Mouse (Mus musculus): ENCODE results near the gene Pdgfd. TPM values are rescaled to one million over a fixed set of nuclear protein-coding genes. Genes with fewer than 3 reads are reported as not detected.
A peak's percentile ranks its signal among the peaks of the same experiment; 100 is the strongest.

Pdgfd gene
- total RNA-seq, 2 experiments from 2014 or later = 12.9 to 15.4 TPM

DNA sequence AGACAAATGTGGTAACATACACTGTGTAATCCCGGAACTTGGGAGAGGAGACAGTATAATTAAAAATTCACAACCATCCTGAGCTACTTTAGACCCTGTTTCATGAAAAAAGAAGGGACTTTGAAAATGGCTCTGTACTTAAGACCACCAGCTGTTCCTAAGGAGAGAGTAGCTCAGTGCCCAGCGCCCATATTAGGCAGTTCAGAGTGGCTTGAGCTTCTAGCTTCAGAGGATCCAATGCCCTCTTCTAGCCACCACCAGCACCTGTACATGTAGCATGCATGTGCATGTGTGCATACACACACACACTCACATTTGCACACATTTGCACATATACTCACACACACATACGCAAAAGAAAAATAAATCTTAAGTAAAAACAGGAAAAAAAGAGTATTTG is 136.2 kb downstream of the Pdgfd start:
- intact Hi-C loops (cut with DNase I) = no loop called here
- no peak for DNase-seq

- intact Hi-C loops (cut with DNase I) = no loop called here
- no peak for DNase-seq
These were observed 137.5 kb downstream of the Pdgfd start for GRCm38 (mm10) chr9:6305847-6306246.

- intact Hi-C loops (cut with DNase I) = no loop called here
- DNase-seq = no peak
These were observed 148.7 kb downstream of the Pdgfd start for GRCm38 (mm10) chr9:6317114-6317513.

- intact Hi-C loops (cut with DNase I) = no loop called here
- DNase-seq = no peak
These were observed 157.0 kb downstream of the Pdgfd start for GRCm38 (mm10) chr9:6325408-6325807.

DNA sequence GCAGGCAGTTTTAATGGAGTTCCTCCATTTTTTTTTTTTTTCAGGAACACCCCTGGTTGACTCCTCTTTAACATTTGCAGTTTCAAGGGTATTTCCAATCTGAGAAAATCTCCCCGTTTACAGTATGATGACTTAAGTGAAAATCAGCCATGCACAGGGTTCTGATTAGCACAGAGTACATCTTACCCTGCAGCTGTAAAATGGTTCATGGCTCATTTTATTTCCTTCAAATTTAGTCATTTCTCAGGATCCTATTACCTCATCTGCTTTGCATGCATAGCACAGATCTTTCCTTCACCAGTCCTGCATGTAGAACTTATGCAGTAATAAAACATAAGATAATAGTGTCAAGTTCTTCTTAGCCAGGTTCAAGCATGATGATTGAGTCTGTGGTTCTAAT is 165.1 kb downstream of the Pdgfd start:
- DNase-seq = no peak
- intact Hi-C loops (cut with DNase I) = no loop called here

DNA sequence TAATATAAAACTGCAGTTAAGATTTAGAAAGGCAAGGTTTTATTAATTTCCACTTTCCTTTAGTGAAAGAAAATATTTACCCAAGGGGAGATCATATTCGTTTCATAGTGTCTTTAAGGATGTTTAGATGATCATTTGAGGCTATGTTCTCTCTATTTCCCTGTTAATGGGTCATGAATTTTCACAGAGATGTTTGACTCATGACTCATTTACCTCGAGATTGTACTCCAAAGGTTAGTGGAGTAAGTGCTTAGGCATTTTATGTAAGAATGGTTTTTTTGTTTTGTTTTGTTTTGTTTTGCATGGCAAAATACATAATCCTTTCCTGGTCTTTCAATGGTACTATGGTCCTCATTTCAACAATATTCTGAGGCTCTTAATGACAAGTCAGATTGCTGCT is 167.9 kb downstream of the Pdgfd start:
- intact Hi-C loops (cut with DNase I) = no loop called here

GRCm38 (mm10) chr9:6337891-6338290 is 169.5 kb downstream of the Pdgfd start:
- no peak for DNase-seq
- intact Hi-C loops (cut with DNase I) = no loop called here

More for the DNA sequence above, 167.9 kb downstream of the Pdgfd start:
- no peak for DNase-seq

DNA sequence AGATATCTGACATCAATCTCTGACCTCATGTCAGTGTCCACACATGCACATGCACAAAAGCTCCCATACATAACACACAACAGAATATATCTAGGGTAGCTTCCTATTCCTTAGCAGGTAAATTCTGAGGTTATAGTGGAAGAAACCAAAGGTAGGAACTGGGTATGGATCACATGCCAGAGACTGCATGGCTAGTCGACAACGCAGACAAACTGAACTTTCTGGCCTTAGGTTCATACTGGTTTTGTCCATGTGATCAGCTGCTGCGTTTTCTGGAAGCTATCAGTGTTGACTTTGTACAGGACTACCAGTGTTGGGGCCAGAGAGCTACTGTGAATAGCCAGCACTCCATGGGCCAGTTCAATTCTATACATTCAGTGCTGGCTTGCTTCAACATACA is 170.0 kb downstream of the Pdgfd start:
- intact Hi-C loops (cut with DNase I) = no loop called here
- DNase-seq = no peak

DNA sequence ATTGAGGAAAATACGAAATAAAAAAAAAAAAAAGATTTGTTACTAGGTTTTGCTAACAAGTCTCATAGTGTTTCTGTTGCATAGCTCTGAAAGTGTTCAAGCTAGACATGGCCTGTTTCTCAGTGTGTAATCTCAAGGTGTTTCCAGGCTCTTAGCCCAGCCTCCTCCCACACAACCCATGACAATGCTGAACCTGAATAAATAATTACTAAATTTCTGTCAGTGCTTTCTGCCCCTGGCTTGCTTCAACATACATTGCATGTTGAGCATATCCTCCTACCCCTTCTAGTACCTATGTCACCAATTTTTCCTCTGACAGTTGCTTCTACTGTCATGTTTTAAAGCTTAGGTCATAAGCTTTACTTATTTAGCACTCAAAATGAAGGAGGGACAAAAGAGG is 171.0 kb downstream of the Pdgfd start:
- intact Hi-C loops (cut with DNase I) = no loop called here
- DNase-seq = peak; percentile 42

- no peak for DNase-seq
- intact Hi-C loops (cut with DNase I) = no loop called here
These were observed 172.4 kb downstream of the Pdgfd start for GRCm38 (mm10) chr9:6340750-6341149.

- intact Hi-C loops (cut with DNase I) = no loop called here
These were observed 174.5 kb downstream of the Pdgfd start for GRCm38 (mm10) chr9:6342854-6343253.

DNA sequence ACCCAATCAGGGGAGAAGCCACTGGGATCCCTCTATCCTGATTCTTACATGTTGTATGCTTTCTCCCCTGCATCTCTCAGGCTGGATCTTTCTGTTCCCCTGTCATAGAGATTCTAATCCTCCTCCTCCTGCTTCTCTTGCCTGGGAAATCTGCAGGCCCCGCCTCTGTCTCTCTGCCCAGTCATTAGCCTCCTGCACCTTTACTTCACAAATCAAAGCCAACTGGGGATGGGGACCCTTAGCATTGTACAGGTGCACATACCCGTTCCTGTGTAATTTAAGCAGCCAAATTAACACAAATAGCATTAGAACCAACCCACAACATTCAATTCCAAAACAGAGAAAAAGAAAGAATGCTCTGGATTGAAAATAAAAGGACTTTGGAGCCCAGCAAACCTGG is 176.1 kb downstream of the Pdgfd start:
- intact Hi-C loops (cut with DNase I) = no loop called here
- DNase-seq = no peak

More at GRCm38 (mm10) chr9:6342854-6343253, 174.5 kb downstream of the Pdgfd start:
- DNase-seq = no peak

DNA sequence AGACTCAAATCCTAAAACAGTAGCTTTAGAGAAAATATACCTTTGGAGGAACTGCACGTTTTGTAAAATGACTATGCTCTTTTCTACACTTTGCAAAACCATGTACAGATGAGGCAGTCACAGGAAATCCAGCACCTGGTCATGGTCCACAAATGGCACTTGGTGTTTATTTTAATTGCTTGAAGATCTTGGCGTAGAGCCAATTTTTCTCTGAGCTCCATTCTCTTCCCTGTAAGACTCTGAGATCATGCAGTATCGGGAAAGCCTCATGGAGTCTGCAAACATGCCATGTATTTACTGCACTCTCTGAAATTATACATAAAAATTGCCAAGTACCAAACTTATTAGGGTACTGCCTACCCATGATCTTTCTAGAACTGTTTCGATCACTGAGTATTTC is 176.5 kb downstream of the Pdgfd start:
- intact Hi-C loops (cut with DNase I) = no loop called here
- peak; percentile 5 to 11 for DNase-seq

- intact Hi-C loops (cut with DNase I) = no loop called here
- DNase-seq = no peak
These were observed 177.0 kb downstream of the Pdgfd start for GRCm38 (mm10) chr9:6345366-6345765.

DNA sequence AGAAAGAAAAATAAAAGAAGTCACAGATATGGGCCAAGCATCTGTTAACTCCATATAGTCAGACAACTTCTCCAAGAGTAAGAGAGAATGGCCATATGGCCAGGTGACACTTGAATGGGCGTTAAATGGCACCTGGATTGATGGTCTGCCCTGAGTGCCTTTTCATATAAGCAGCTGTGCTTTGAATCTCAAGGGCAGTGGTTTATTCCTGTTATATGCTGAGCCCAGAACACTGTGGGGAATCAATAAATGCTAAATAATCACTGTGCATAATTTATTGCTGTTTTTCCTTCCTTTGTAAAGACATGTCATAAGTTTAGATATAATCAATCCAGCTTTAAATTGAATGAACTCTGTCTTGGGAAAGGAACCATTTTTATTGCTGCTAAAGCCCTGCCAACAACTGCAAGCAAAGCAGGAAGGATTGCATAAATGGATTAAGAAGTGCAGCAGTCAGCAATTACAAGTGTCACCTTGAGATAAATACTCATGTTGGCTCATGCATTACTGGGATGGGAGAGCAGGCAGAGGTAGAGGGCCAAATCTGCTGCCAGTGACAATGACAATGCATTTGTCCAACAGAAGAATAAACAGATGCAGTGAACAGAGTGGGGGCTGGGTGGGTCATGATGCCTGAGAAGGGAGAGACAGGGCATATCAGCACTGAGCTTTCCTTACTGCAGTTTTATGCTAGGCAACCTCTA is 185.0 kb downstream of the Pdgfd start:
- DNase-seq = no peak
- intact Hi-C loops (cut with DNase I) = no loop called here

- intact Hi-C loops (cut with DNase I) = no loop called here
- DNase-seq = no peak
These were observed 192.4 kb downstream of the Pdgfd start for GRCm38 (mm10) chr9:6360795-6361194.

GRCm38 (mm10) chr9:6366550-6366949 is 198.2 kb downstream of the Pdgfd start:
- intact Hi-C loops (cut with DNase I) = no loop called here
- DNase-seq = no peak

DNA sequence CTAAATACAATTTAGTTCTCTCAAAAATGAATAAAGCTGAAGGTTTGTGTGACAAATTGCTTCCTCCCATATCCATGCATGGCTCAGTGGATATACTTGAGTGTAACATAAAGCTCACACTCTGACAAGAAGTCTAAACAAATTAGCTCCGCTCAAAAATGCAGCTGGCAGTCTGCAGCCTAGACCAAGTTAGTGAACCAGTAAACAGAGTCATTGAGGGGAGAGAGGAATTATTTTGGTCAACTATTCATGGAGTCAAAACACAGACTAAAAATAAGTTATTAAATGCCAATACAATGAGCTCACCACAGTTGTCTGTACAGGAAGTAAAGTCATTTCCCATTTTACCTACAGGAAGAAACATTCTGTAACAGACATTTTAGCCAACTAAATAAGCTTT is 233.4 kb downstream of the Pdgfd start:
- intact Hi-C loops (cut with DNase I) = loop anchor here (5.0 kb wide), 1 partner anchor 234 kb away; the partner anchor contains the start of gene Pdgfd
- DNase-seq = peak; percentile 18 to 22

- DNase-seq = no peak
- intact Hi-C loops (cut with DNase I) = no loop called here
These were observed 238.2 kb downstream of the Pdgfd start for GRCm38 (mm10) chr9:6406535-6406934.

DNA sequence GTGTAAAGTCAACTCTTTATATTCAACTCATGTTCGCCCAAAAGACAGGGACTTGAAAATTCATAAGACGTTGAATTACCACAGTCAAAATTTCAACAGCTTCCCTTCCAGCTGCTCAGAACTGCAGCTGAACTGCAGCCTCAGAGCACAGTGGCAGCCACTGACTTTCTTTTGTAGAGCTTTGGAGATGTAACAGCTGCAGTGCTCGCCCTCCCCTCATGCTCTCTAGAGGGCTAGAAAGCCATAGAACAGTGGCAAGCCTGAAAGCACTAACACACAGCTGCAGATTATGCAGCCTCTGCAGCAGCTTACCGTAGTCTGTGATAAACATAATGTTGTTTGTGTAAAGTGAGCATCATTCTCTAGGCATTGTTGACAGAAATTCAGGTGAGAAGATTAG is 239.6 kb downstream of the Pdgfd start:
- peak; percentile 27 for DNase-seq
- intact Hi-C loops (cut with DNase I) = no loop called here

DNA sequence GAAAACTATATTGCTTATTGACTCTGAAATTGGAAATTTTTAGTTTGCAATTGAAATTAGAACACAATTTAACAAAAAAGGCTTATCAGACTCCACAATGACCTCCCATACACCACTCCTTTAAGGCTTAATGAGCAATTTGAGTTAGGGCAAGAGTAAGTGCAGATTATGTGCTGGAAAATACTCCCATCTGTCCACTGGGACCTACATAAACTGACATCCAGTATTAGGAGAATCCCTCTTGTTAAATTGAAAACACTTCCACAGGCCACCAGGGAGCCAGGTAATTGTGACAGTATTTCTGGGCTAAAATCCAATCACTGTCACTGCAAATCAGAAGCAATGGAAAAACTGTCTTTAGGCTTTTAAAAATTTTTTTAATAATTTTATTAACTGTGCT is 256.2 kb downstream of the Pdgfd start:
- DNase-seq = no peak
- intact Hi-C loops (cut with DNase I) = no loop called here

Data from heart, postnatal 10 days (tissue).